Mouse (Mus musculus) stomach, adult 2 months (tissue): ENCODE data around the gene Mbip. TPM values are rescaled to one million over a fixed set of nuclear protein-coding genes. Genes with fewer than 3 reads are reported as not detected.

Experiments used
- polyA plus RNA-seq: library from polyadenylated mRNA; depleted of rRNA; stranded (reverse); fragments of >200 nt; gene quantifications from 2 replicates; pipeline ENCODE4 v1.2.3, GENCODE M21; 2012; rRNA removed

The Mbip gene
- 1.2 and 1.4 TPM in 2 replicates for polyA plus RNA-seq

GRCm38 (mm10) chr12:56345367-56346089 is at the start of gene Mbip:
Mbip (minus strand) TSS chr12:56345894.

Other genes starting within 250 kb of the Mbip start
- not detected in 2 replicates for gene Nkx2-1, start 191.0 kb upstream of the Mbip start, polyA plus RNA-seq